Mouse (Mus musculus) adrenal gland, adult (tissue): Measurements from ENCODE around the gene Meis3.
A peak's percentile ranks its signal among the peaks of the same experiment; 100 is the strongest.

Experiments
- DNase-seq, 2 experiments: peaks; one replicate each; pipeline ENCODE4 v3.0.0; 2022 to 2023; ENCODE audit warnings: low spot score in 1 of 2; ENCODE audit not compliant: inconsistent age in 2 of 2

Gene Meis3

GRCm38 (mm10) chr7:16156105-16156714 is 18.7 kb upstream of the Meis3 start:
- no peak for DNase-seq

- no peak for DNase-seq
These were observed 16.2 kb upstream of the Meis3 start for GRCm38 (mm10) chr7:16158735-16159134.

DNA sequence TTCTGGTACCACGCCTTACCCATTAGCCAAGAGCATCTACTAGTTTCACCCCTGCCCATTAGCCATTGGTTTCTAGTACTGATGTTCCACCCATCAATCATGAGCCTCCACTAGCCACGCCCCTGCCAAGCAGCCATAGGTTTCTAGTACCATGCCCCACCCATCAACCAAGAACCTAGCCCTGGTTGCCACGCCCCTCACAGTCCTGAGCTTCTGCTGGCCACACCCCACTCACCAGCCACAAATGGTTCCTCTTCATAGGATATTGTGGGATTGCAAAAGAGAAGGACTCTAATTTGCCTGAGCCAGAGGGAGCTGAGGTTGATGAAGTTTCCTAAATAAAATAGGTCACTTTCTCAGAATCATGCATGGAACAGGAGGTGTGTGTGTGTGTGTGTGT is 14.2 kb upstream of the Meis3 start:
- no peak for DNase-seq

- no peak for DNase-seq
These were observed 13.6 kb upstream of the Meis3 start for GRCm38 (mm10) chr7:16161302-16161701.

DNA sequence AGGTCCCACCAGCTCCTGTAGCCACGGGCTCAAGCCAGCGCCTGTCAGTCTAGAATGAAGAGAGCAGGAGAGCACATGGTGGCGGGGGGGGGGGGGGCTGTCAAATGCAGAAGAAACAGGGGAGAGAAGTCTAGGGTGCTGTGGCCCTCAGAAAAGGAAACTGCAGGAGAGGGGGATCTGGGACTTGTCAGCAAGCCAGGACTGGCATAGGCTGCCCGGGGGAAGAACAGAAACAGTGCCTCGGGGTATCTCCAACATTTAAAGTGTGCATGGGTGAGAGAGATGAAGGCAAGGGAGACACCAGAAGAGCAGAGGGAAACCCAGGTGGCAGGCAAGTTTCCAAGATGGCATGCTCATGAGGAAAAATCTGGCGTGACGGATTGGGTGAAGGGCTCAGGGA is 12.9 kb upstream of the Meis3 start:
- no peak for DNase-seq

- DNase-seq, result no peak
These were observed 2.7 kb upstream of the Meis3 start for GRCm38 (mm10) chr7:16172141-16172581.

- no peak for DNase-seq
These were observed 2.2 kb upstream of the Meis3 start for GRCm38 (mm10) chr7:16172586-16173140.

GRCm38 (mm10) chr7:16173146-16173545 is 1.7 kb upstream of the Meis3 start:
- no peak for DNase-seq

- no peak for DNase-seq
These were observed 647 bp downstream of the Meis3 start for GRCm38 (mm10) chr7:16175542-16175931.

DNA sequence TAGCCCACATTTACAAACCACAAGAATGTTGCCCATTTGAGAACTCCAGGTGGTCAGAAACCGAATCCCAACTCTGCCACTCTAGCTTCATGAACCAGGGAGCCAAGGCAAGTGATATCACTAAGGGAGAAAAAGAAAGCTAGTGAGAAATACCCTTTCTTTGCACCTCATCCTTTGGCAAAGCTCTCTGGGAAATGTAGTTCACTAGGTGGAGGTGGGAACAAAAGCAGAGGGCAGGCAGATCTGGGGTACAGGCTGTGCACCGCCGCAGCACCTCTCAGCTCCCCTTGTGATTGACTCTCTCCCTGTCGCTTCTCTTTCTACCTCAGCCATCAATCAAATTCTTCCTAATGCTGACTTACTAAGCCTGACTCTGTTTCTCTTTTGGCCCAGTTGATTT is 3.2 kb downstream of the Meis3 start:
- DNase-seq, result no peak

- peak; percentile 39 to 76 for DNase-seq
These were observed 8.8 kb downstream of the Meis3 start for GRCm38 (mm10) chr7:16183663-16184062.

- no peak for DNase-seq
These were observed 12.6 kb downstream of the Meis3 start for GRCm38 (mm10) chr7:16187494-16187893.

DNA sequence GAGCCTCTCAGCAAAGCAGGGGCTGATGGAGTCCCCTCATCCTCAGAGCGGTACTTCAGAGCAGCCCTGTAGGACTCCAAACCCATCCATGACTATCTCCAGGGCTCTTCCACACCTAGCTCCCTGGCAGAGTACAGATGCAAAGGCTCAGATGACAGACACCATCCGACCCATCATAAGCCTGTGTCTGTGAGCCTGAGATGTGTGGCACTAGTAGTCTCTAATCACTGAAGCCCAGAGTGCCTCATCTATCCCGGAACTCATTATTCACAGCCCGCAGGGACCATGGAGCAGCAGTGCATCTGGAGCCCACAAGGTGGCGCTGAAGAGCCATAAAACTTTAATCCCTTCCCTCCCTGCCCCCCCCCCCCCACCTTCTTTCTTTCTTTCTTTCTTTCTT is 17.4 kb downstream of the Meis3 start:
- peak; percentile 63 to 91 for DNase-seq

GRCm38 (mm10) chr7:16193702-16194101 is 18.8 kb downstream of the Meis3 start:
- no peak for DNase-seq

DNA sequence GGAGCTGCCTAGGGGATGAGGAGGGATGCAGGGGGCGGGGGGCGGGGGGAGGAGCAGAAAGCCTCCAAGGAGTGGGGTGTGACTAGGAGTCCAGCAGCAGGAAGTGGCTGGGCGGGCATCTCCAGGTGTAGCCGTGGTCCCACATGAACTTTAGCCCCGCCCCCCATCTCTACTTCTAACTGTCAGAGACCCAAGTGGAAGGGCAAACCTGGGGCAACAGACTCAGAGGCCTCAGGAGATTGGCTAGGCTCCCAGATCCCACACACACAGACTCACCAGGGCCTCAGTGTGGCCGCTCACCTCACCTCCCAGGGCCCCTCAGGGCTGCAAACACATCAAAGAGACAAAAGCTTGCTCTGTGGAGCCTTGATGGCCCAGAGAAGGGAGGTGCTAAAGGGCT is 21.7 kb downstream of the Meis3 start:
- no peak for DNase-seq

DNA sequence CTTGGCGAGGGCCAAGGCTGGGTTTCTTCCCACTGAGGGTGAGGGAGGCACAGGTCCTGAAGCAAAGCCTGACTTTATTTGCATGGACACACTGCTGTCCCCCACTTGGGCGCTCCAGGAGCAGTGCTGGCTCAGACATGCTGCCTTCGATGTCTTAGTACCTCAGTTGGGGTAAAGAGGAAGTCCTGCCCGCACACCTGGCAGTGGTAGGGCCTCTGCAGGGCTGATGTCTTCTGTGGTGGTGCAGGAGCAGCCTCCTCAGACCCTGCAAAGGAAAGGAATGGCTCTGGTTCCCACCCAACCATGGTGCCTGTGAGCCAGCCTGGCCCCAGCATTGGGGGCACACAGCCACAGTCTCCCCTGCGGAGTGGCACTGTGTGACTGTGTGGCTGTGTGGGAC is 22.3 kb downstream of the Meis3 start:
- no peak for DNase-seq

- DNase-seq, result no peak
These were observed 23.6 kb downstream of the Meis3 start for GRCm38 (mm10) chr7:16198540-16198939.

DNA sequence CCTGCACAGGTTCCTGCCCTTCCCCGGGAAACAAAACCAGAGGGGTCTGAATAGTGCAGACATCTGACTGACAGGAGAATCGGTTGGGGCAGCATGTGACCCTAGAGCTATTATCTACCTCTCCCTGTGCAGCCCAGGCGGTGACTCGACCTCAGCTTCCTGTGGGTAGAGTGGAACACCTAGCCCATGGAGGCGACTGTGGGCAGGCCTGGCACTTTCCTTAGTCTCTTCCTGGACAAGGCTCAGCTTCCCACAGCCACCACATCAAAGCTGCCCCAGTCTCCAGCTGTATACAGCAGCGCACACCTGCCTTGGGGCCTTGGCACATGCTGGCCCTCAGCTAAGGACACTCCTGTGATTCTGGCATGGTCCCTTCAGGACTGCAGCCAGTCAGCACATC is 26.2 kb downstream of the Meis3 start:
- no peak for DNase-seq

- DNase-seq, result no peak
These were observed 28.0 kb downstream of the Meis3 start for GRCm38 (mm10) chr7:16202756-16203504.

DNA sequence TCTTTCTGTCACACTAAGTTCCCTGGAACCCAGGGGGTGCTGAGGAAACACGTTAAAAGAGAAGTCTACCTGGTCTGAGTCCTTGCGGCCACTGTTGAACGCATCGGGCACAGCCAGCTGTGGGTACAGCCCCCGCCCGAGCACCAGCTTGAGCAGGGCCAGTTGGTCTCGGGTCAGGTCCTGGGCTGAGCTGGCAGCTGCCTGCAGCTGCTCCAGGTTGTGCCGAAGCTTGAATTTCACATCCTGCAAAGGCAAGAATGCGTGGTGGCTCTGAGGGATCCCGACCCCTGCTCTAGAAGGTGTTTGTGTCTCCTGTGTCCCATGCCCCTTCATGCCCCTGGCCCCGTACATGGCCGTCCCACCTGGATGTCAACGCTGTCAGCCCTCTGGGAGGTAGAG is 28.6 kb downstream of the Meis3 start:
- no peak for DNase-seq

DNA sequence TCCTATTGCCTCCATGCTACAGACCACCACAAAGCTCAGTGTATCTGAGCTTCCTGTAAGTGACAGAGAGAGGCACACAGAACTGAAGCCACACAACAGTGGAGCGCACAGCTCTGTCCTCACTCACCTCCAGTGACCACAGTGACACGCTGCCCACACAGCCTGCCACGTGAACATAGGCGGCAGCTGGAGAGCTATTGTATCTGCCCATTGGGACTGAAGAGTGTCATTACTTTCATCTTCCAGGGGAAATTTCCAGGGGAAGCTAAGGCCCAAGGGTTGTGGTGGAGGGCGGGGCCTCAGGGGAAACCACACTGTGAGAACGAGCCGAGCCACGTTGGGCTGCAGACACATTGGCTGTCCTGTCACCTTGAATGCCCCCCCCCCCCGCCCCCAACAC is 29.9 kb downstream of the Meis3 start:
- DNase-seq, result no peak

DNA sequence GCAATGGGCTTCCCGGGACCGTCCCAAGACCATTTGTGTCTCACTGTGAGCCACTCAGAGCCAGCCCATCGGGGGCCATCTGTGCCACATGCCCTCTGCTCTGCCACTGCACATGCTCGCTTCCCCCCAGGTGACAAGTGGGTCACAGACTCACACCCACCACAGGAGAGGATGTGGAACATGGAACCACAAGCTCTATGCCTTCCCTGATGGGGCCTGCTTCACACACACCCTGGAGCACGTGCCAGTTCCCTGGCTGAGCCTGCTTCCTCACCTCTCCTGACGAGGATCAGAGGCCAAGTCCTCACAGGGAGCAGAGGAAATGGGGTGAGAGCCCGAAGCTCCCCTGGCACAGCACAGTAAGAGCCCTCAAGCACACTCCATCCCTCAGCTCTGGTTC is 32.2 kb downstream of the Meis3 start:
- DNase-seq, result no peak

- peak; percentile 77 to 78 for DNase-seq
These were observed 32.6 kb downstream of the Meis3 start for GRCm38 (mm10) chr7:16207496-16207895.
